Mouse (Mus musculus) spleen, postnatal 4 days (tissue): ENCODE data around the gene Bahcc1.

Source experiments
- DNase-seq, 2 experiments: peaks; one replicate each; pipeline ENCODE4 v3.0.0; 2022; ENCODE audit warnings: low spot score in 2 of 2

Gene Bahcc1

DNA sequence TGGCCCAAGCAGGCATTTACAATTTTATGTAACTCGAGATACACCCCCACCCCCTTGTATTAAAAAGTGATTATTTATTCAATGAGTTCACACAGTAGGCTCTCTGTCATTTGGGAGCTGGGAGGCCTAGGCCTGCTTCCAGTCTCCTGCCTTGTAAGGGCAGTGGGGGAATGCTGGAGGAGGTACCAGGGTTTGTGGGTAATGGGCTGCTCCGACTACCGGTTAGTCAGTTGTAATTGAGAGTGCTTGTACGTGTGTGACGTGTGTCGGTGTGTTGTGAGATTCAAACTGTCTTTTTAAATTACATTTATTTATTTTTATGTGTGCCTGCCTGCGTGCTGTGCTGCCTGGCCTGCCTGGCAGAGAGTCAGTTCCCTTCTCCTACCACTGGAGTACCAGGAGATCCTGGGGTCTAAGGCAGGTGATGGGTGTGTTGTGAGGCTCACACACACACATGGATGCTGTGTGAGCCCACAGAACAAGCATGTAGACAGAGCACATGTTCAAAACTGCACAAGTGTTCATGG, 3.8 kb upstream of the Bahcc1 start:
- DNase-seq: no peak

DNA sequence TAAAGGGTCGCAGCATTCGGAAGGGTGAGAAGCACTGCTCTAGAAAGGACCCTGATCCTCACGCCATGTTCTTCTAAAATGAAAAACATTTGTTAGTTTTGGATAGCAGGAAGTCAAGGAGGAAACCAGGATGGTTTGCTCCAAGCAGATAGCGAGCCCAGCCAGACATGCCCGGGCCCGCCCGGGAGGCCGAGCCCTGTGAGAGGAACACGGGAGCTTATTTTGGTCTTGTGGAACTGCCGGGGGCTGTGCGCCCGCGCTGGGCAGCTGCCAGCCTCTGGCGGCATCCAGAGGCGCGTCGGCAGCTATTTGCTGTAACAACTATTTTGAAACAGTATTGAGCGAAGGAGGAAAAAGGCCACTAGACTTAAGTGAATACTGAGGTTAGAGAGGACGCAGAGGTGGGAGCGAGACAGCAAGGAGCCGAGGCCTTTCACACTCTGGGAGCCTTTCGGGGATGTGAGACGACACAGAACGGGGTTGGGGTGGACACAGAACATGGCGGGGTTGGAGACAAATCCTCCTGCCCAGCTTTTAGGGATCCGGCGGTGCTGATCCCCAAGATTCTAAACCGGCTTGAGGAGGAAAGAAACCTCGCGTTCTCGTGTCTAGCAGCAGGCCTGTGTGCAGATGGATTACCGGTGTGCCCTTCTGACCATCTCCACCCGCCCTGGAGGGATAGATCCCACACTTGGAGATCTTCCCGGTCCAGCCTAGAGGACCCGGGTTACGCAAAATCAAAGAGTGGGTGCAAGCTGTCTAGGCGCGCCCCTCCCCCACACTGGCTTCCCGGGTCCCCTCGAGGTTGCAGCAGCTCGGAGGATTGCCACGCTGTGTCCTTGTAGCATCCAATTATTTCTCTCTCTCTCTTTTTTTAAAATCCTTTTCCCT, 2.6 kb upstream of the Bahcc1 start:
- no peak for DNase-seq

DNA sequence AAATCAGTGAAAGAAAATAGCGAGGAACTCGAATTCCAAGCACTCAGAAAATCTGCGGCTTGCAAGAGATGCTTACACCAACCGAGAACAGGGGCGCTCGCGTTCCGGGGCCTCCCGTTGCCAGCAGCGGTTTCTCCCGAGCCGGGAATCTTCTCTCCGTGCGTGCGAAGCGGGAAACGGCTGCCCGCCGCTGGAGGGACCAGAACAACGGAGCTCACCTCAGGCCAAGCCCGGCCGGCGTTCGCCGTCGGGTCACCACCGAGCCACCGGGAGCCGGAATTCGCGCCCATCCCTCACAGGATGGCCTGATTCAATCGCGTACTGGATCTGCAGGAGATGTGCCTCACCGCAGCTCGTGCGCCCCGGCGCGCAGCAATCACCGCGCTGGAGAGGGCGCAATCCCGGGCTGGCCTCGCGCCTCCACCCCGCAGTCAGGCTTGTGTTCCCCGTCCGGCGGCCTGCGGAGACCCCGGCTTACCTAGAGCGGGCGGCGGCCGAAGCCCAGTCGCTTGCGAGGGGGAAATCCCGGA, 1.8 kb upstream of the Bahcc1 start:
- no peak for DNase-seq

DNA sequence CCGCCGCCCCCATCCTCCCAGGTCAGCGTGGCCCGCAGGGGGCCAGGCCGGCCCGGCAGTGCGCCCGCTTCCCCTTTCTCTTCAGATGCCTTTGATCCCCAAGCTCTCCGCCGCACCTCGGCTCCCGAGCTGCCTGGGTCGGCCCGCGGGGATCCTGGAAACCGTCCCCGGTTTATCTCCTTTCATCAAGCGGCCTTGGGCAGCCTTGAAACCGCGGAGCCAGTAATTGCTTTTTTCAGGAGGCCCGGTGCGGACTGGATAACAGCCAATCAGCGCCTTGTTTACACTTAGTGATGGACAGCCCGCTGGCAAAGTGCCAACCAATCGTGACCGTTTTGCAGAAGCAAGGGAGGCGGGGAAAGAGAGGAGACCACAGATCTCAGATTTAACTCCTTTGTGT, 1.4 kb upstream of the Bahcc1 start:
- DNase-seq: peak; percentile 89 to 95

DNA sequence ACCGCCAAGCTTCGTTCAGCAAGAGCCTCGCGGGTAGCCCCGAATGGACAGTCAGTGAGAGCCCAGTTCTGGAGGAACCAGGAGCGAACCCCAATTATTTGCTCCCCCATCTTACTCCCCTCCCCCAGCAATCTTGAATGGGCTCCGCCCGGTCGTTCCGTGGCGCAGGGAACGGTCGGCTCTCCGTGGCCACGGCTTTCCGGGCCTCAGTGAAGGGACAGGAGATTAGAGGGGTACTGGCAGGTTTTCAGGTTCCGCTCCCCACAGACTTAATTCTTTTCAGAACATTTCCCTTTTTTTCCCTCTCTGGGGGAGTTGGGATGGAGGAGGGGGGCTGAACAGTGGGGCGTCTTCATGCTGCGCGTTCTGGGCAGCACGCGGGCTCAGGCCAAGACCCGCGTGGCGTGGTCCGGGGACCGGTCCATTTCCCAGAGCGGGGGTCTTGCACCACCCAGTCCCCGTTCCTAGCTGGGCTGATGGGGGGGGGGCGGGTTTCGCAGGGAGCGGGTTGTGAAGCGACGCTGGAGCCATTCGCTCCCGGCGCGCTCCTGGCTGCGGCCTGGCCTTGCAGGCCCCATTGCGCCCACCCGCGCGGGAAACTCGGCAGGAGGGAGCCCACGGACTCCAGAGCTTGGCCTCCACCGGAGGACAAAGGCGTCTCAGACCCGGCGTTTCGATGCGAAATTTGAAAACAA, 841 bp downstream of the Bahcc1 start:
- no peak for DNase-seq

DNA sequence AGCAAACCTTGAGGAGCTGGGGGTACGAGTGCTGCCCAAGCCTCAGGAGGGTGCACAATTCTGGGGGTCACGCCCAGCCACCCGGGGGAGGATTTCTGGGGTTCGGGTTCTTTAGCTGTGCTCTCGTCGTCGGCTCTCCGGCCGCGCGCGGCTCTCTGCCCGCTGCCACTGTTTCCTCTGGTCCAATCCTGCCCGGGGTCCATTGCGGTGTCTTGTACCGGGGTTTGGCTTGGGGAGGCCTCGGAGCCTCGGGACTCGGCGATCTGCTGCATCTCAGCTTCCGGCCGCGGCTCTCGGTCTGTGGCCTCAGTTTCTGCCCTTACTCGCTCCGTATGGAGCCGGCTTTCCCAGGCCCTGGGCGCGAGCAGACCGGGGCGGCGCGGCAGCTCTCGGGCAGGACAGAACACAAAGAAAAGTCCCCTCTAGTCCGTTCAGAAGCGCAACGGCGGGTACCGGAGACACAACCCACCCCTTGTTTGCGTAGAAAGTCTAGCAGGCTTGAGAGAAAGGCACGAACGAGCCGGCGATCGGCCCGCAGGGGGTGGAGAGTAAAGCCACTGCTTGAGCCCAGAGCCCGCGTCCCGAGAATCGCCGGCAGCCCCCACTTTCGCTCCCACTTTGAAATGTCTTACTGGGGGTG, 1.5 kb downstream of the Bahcc1 start:
- peak in 1 of 2 experiments; percentile 74 for DNase-seq

DNA sequence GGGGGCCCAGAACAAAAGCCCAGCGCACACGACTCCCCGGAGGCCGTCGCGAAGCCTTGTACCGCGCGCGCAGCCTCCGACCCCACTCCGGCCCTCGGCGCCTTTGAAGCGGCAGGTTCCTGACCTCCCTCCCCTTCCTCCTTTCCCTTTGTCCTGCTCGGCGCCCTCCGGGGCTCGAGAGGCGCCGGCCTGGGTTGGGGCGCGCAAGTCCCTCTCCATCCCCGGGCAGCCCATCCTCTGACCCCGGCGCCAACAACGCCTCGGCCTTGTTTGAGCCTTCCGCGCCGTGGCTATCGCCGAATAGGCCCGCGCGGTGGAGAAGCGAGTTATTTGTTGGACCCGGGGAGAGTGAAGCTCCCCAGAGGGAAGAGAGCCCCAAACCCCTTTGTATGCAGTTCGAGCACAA, 2.0 kb downstream of the Bahcc1 start:
- DNase-seq: no peak

DNA sequence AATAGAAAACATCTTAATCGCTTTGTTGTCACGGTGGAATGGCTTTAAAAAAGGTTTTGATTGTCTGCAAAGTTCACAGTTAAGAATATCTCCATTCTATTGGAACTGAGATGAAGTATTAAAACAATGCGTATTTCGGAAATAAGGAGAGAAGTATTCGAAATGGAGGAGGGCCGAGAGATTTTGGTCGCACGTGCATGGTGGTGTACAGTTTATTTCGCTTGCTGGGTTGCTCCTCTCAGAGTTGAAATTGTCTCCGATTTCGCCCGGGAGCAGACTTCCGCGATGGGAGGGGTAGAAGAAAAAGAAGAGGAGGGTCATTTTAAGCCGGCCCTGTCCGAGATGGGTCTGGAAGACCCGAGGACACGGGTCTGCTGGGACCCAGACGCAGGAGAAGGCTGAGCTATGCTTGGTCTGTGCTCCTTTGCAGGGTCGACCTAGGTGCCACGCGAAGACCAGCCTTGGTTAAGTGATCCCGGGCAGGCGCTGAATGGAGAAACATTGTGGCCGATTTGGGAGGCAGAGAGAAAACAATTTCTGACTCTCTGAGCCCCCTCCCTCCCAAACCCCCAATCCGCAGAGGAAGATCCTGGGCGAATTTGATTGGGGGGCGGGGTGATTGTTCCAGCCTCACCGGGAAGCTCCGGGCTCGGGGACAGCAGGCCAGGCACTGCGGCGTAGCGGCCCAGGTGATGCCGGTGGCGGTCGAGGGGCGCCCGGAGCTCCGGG, 2.8 kb downstream of the Bahcc1 start:
- no peak for DNase-seq

DNA sequence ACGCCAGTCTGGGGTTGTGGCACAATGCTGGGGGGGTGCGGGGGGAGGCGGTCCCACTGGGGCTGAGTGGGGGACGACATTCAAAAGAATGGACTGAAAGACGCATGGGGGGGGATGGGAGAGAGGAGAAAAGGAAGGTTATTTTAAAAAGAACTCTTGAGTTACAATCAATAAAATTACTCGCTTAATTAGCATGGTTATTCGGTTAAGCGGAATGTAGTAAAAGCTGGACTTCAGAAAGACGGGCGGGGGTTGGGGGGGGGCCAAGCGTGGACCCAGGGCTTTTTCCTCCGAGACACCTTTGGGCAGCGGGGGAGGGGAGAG, 3.3 kb downstream of the Bahcc1 start:
- DNase-seq: no peak

DNA sequence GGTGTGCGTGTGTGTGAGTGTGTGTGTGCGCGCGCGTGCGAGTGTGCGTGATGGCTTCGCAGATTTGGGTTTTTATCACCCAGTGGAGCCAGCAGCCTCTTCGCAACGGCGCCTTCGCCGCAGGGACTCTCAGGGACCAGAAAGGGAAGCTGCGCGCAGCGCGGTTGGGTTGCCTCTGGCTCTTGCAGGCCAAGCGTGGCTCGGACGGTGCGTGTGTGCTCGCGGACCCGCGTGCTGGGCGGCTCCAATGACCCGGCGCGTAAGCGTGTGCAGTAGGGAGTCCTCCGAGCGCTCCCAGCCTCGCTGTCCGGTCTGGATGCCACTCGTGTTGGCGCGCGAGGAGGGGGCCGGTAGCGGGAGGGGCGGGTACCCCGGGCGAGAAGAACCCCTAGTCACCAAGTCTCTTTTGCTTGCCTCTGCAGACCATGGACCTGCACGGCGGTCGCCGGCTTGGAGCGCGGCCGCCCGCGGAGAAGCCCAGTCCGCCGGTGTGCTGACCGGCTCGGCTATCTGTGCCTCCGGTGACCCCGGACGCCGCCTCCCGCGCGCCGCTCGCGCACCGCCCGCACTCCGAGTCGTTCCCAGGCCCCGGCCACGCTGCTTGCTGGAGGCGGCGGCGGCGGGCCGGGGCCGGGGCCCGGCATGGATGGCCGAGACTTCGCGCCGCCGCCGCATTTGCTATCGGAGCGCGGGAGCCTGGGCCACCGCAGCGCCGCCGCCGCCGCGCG, 3.9 kb downstream of the Bahcc1 start:
- DNase-seq: no peak

DNA sequence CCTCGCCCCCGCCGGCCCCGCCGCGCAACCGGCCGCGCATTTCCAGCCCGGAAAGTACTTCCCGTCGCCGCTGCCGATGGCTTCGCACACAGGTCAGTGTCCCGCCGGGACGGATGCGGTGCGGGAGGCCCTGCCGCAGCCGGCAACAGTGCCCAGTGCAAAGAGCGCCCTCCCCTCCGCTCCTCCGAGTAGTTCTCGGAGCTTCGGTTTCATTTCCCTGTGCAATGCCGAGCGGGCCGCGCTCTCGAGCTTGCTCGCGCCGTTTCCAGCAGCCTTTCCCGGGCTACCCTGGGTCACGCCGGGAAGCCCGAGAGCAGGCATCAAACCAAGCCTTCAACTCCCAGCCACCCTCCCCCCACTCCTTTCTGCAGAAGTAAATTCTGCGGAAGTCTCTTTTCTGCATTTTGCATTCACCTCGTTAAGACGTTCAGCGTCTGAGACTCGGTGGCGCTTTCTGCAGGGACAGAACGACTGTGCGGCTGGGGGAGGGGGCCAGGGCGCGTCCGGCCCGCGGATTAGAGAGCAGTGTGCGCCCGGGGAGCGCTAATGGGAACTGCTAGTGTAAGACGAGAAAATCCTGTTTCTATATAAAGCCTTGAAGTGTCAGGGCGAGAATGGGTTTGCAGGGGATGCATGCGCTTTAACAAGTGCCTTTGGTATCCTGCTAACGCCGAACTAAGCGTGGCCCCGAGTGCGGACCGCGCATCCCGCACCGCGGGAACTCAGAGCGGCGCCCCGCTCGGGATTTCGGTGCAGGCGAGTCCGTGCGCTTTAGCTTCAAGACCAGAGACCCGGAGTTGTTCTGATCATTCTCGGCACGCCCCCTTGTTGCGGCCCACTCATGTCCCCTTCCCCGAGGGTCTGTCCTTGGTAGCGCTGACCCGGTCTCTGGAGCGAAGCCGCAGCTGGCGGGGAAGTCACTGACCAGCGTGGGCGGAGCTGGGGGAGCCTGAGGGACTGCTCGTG, 4.7 kb downstream of the Bahcc1 start:
- peak in 1 of 2 experiments; percentile 78 for DNase-seq

DNA sequence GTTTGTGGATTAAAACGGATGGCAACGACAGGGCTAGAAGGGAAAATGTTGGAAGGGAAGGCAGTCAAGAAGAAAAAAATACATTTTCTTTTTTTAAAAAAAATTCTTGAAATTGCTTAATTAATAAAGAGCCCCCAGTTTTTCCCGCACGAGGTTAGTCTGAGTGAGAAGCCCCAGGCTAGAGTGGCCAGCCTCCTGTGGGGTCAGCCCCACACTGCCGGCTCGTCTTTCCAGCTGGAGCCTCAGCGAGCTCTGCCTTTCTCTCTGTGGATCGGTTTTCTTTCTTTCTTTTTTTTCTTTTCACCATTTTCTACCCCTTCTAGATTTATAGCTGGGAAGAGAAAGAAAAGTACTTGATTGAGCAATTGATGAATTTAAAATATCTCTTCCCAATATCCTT, 5.6 kb downstream of the Bahcc1 start:
- no peak for DNase-seq

DNA sequence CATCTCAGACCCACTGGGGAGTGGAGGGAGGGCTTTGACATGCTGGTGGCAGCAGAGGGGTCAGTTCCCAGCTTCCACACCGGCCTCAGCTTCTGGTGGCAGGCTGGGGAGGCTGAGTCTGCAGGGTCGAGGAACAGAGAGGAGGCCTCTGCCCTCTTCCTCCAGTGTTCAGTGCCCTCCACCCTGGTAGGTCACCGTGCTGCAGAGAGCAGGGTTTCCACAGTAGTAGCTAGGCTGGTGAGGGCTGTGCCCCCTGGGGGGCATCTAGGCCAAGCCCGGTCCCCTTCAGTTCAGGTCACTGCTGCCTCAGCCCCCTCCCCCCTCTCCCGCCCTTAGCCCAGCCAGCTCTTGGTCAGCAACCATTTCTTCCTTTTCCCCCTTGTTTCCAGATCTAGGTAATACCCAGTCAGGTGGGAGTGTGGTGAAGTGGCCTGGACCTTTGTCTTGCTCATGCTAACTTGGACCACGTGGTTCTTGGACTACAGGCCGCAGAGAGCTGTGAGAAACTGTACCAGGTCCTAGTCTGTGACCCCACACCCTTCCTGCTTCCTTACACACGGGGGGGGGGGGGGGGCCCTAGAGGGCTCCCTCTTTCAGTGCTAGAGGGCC, 6.1 kb downstream of the Bahcc1 start:
- no peak for DNase-seq

DNA sequence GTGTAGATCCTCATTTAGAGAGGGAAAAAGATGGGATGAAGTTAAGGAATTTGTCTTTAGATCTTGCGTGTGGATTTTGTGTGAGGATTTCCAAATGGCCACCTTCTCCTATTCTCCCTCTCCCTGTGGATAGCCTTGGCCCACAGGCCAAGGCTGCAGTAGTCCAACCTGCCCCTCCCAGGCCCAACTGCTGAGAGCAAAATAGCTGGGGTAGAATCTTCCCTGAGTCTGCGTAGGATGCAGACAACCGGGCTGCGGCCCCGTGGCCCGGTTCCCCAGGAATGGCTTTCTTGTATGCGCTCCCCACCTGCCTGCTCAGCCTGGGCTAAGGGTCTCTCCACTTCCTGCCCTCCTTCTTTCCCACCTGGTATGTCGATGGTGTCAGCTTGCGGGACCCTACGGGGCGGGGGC, 6.8 kb downstream of the Bahcc1 start:
- DNase-seq: no peak

DNA sequence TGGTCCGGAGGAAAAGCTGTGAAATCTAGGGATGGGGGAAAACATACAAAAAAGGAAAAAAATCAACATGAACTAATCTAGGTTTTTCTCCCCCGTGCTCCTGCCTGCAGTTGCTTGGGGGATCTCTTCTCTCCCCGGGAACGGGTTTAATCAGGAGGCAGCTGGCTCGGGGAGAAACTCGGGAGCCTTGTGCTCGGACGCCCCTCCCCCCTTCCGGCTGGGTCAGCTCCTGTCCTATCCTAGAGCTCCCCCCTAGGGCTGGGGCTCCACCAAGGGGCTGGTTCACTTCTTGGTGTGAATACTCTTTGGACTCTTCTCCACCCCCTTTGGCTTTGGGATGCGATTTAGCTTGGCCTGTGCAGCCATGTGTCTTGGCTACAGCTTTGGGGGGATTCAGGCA, 7.5 kb downstream of the Bahcc1 start:
- DNase-seq: no peak

DNA sequence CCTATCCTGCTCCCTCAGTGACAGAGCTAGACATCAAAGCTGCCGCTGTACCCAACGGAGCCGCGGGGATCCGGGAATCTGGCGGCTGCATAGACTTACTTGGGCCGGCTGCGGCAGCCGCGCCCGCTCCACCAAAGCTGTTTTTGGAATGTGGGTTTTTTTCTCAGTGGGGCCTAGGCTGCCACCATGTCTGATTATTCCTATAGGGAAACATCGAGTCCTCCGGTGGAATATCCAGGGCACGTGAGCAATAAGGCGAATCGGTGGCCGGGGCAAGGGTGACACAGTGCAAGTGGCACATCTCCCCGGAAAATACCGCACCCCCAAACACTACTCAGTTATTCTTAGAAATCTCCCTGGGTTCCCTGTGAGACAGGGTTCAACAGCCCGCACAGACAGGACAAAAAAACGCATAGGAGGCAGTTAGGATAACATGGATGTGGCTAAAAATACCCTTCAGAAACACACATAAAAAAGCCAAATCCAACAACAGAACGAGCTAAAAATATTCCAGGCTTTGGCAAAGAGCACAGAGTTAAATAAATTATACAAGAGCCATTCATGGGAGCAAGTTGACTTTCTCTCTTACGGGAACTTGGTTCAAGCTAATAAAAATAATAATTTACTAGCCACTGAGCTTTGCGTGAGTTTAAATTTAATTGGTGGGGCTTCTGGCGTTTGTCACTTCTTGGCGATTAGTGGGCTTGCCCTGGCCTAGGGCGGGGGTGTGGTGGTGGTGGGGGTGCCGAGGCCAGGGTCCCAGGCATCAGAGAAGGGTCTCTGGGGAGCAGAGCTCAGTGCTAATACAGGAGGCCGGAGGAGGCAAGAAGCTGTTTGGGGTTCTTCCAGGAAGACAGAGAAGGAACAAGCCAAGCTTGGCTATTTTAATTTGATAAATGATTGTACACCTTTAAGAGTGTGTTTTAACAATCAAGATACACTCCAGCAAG, 8.5 kb downstream of the Bahcc1 start:
- no peak for DNase-seq

DNA sequence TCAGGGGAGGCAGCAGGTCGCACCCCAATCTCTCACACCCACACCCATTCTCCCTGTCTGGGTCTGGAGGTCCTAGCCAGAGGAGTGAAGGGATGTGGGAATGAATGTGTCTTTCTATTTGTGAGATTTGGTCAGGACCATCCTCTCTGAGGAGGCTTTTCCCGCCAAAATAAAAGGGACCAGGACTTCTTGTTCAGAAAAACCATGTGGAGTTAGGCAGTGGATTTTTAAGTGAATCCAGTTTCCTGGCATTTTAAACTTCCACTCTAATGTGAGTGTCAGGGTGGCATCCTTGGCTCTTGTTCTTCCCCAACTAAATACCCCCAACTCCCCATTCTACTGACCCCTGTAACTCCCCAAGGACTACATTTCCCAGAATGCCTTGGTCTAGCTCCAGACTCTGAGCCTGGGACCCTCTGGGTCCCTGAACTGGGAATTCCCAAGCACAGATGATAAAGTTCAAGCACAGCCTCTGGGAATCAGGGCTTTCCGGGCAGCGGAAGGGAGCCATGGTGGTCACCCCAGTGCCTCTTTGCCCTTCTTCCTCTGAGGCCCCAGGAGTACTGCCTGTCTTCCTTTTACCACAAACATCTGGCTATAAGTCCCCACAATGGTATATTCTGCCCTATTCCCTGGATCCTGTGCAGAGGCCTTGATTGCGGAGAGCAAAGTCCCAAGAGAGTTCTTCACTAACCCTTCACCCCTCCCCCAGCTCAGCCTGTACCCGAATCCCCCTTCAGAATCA, 9.4 kb downstream of the Bahcc1 start:
- no peak for DNase-seq
